Mouse (Mus musculus): ENCODE measurements around the gene Cd200. TPM values are rescaled to one million over a fixed set of nuclear protein-coding genes. Genes with fewer than 3 reads are reported as not detected.
A peak's percentile ranks its signal among the peaks of the same experiment; 100 is the strongest.

Gene Cd200
- polyA plus RNA-seq, 2 experiments: 27.4 to 33.8 TPM

- no peak for TF ChIP-seq POLR2A (IDR thresholded peaks at IDR 0.05; ENCODE audit: borderline replicate concordance, extremely low read depth, insufficient read depth, insufficient read length)
- H3K9me3 ChIP-seq (ENCODE audit: control insufficient read depth, low read length): no peaks in the 10 kb centered on the region
- ATAC-seq (ENCODE audit: low FRiP score, low read depth) (no peak), DNase-seq (ENCODE audit: low spot score) (no peak)
- no peaks in the 10 kb centered on the region for H3K4me1 ChIP-seq (ENCODE audit: control insufficient read depth, insufficient read depth, low read length)
- no peaks in the 10 kb centered on the region for H3K36me3 ChIP-seq (ENCODE audit: control insufficient read depth, insufficient read depth, low read length)
- no peak overlapping the region for H3K27ac ChIP-seq (replicated peaks; ENCODE audit: low read depth, low read length)
- no peak overlapping the region for H3K4me2 ChIP-seq (replicated peaks; ENCODE audit: low read depth, low read length, severe bottlenecking)
- 79% methylated on average over 2 of the region's 2 CpGs for WGBS
- no peak overlapping the region for H3K4me3 ChIP-seq (replicated peaks; ENCODE audit: low read length)
- no peak overlapping the region for H3K9ac ChIP-seq (ENCODE audit: low read depth, low read length, severe bottlenecking)
- no peaks in the 10 kb centered on the region for H3K27me3 ChIP-seq (ENCODE audit: control insufficient read depth, insufficient read depth, low read length)
These were observed 64.0 kb downstream of the Cd200 start for GRCm38 (mm10) chr16:45344879-45345278.

GRCm38 (mm10) chr16:45336478-45336877, 72.4 kb downstream of the Cd200 start:
- Histone ChIP-seq H3K36me3 (ENCODE audit: control insufficient read depth, insufficient read depth, low read length) (no peaks in the 10 kb centered on the region), H3K27me3 (ENCODE audit: control insufficient read depth, insufficient read depth, low read length) (no peaks in the 10 kb centered on the region), H3K4me1 (ENCODE audit: control insufficient read depth, insufficient read depth, low read length) (no peaks in the 10 kb centered on the region), H3K9me3 (ENCODE audit: control insufficient read depth, low read length) (no peaks in the 10 kb centered on the region), H3K4me3 (replicated peaks; ENCODE audit: low read length) (no peak overlapping the region), H3K27ac (replicated peaks; ENCODE audit: low read depth, low read length) (no peak overlapping the region), H3K9ac (ENCODE audit: low read depth, low read length, severe bottlenecking) (no peak overlapping the region), H3K4me2 (replicated peaks; ENCODE audit: low read depth, low read length, severe bottlenecking) (no peak overlapping the region)
- peak; percentile 46 for DNase-seq (ENCODE audit: low spot score)
- WGBS: 58% methylated on average over 1 of the region's 1 CpGs
- ATAC-seq (ENCODE audit: low FRiP score, low read depth): peak; percentile 88
- no peak for TF ChIP-seq POLR2A (IDR thresholded peaks at IDR 0.05; ENCODE audit: borderline replicate concordance, extremely low read depth, insufficient read depth, insufficient read length)

GRCm38 (mm10) chr16:45334891-45335290, 74.0 kb downstream of the Cd200 start:
- Histone ChIP-seq H3K4me1 (ENCODE audit: control insufficient read depth, insufficient read depth, low read length) (no peaks in the 10 kb centered on the region), H3K4me3 (replicated peaks; ENCODE audit: low read length) (no peak overlapping the region), H3K4me2 (replicated peaks; ENCODE audit: low read depth, low read length, severe bottlenecking) (no peak overlapping the region), H3K27me3 (ENCODE audit: control insufficient read depth, insufficient read depth, low read length) (no peaks in the 10 kb centered on the region), H3K9me3 (ENCODE audit: control insufficient read depth, low read length) (no peaks in the 10 kb centered on the region), H3K9ac (ENCODE audit: low read depth, low read length, severe bottlenecking) (no peak overlapping the region), H3K36me3 (ENCODE audit: control insufficient read depth, insufficient read depth, low read length) (no peaks in the 10 kb centered on the region), H3K27ac (replicated peaks; ENCODE audit: low read depth, low read length) (no peak overlapping the region)
- no peak for ATAC-seq (ENCODE audit: low FRiP score, low read depth)
- WGBS: 93% methylated on average over 5 of the region's 5 CpGs
- DNase-seq (ENCODE audit: low spot score): no peak
- no peak for TF ChIP-seq POLR2A (IDR thresholded peaks at IDR 0.05; ENCODE audit: borderline replicate concordance, extremely low read depth, insufficient read depth, insufficient read length)

GRCm38 (mm10) chr16:45334376-45334765, 74.5 kb downstream of the Cd200 start:
- no peak for TF ChIP-seq POLR2A (IDR thresholded peaks at IDR 0.05; ENCODE audit: borderline replicate concordance, extremely low read depth, insufficient read depth, insufficient read length)
- no peak overlapping the region for H3K9ac ChIP-seq (ENCODE audit: low read depth, low read length, severe bottlenecking)
- no peaks in the 10 kb centered on the region for H3K9me3 ChIP-seq (ENCODE audit: control insufficient read depth, low read length)
- no peak overlapping the region for H3K27ac ChIP-seq (replicated peaks; ENCODE audit: low read depth, low read length)
- no peaks in the 10 kb centered on the region for H3K4me1 ChIP-seq (ENCODE audit: control insufficient read depth, insufficient read depth, low read length)
- no peaks in the 10 kb centered on the region for H3K36me3 ChIP-seq (ENCODE audit: control insufficient read depth, insufficient read depth, low read length)
- DNase-seq (ENCODE audit: low spot score) (no peak), ATAC-seq (ENCODE audit: low FRiP score, low read depth) (no peak)
- H3K4me2 ChIP-seq (replicated peaks; ENCODE audit: low read depth, low read length, severe bottlenecking): no peak overlapping the region
- H3K4me3 ChIP-seq (replicated peaks; ENCODE audit: low read length): no peak overlapping the region
- 51% methylated on average over 2 of the region's 2 CpGs for WGBS
- H3K27me3 ChIP-seq (ENCODE audit: control insufficient read depth, insufficient read depth, low read length): no peaks in the 10 kb centered on the region

- ATAC-seq (ENCODE audit: low FRiP score, low read depth): no peak
- no peaks in the 10 kb centered on the region for H3K9me3 ChIP-seq (ENCODE audit: control insufficient read depth, low read length)
- no peak overlapping the region for H3K4me2 ChIP-seq (replicated peaks; ENCODE audit: low read depth, low read length, severe bottlenecking)
- no peak overlapping the region for H3K27ac ChIP-seq (replicated peaks; ENCODE audit: low read depth, low read length)
- H3K36me3 ChIP-seq (ENCODE audit: control insufficient read depth, insufficient read depth, low read length): no peaks in the 10 kb centered on the region
- no peaks in the 10 kb centered on the region for H3K27me3 ChIP-seq (ENCODE audit: control insufficient read depth, insufficient read depth, low read length)
- H3K4me1 ChIP-seq (ENCODE audit: control insufficient read depth, insufficient read depth, low read length): no peaks in the 10 kb centered on the region
- H3K4me3 ChIP-seq (replicated peaks; ENCODE audit: low read length): no peak overlapping the region
- H3K9ac ChIP-seq (ENCODE audit: low read depth, low read length, severe bottlenecking): no peak overlapping the region
- DNase-seq (ENCODE audit: low spot score): no peak
- WGBS: 83% methylated on average over 8 of the region's 8 CpGs
- no peak for TF ChIP-seq POLR2A (IDR thresholded peaks at IDR 0.05; ENCODE audit: borderline replicate concordance, extremely low read depth, insufficient read depth, insufficient read length)
These were observed 75.0 kb downstream of the Cd200 start for GRCm38 (mm10) chr16:45333678-45334375.

All from limb, embryonic 14.5 days (tissue).